Mouse (Mus musculus) stomach, postnatal 0 days (tissue): Measurements from ENCODE around the gene Cnp.

ENCODE experiments used
- CTCF ChIP-seq: IDR thresholded peaks from 2 replicates; pipeline ENCODE4 v1.5.1; 2016; ENCODE audit warnings: antibody characterized with exemption, low read depth, mild to moderate bottlenecking, moderate library complexity
- EP300 ChIP-seq: optimal IDR thresholded peaks from 2 replicates; pipeline ENCODE3; 2016; ENCODE audit warnings: antibody characterized with exemption

DNA sequence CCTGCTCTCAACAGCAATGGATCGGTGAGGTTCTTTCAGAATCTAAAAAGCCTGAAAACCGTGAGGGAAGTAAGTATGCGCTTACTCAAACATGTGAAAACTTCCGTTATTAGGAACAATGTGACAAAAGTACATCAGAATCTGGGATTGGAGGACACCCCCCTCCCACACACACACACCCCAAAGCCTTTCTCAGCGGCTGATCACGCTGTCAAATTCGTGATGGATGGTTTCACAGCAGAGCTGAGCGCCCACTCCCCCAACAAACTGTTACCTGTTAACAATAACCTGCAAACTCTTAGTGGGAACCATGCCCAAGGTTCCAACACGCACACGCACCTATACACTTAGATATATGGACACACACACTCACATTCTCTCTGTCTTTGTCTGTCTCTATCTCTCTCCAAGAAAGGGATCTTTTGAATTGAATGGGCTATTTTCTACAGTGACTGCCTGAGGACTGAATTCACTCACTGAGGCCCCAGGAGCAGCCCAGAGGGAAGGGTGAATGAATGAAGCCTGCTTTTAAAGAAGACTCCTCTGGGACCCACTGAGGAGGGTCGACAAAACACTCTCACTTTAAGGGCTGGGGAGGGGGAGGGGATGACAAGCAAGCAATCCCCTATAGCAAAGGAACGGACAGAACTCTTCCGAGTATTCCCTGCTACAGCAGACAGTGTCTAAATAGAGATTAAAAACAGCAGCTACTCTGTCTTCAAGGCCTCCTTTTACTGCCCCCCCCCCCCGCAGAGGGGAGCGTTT lies 48.5 kb upstream of the Cnp start:
- no peak for TF ChIP-seq CTCF
- TF ChIP-seq EP300: no peak
